Mouse (Mus musculus): Measurements from ENCODE around the gene Tsku.

DNA sequence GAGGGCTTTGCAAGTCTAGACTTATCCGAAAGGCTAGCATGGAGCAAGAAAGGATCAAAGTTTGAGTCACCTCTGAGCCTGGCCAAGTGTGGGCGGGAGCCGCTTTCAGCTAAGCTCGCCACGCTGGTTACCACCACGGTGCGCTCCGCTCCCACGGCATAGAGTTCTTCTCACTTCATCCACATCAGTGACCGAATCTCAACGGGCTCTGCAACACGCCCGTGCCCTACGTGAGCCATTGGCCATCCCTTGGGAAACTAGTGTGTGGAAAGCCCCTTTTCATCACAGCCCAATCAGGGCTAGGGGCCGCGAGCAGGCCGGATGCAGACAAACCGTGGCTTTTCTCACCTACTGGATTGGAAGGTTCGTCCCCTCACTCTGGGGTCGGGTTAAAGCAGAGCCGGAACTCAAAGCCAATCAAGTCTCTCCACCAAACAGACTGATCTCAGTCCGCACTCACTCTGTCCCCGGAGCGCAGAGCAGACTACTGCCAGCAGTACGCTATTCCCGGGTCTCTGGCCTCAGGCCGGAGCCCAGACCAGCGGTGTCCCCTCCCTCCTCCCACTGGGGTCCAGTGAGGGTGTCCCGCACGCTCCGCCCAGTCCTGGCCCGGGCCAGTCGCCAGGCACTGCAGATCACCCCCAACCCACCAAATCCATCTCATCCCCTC lies 1.0 kb downstream of the Tsku start:
- TF ChIP-seq CTCF (IDR thresholded peaks at IDR 0.05; ENCODE audit: low read depth) (no peak), EP300 (IDR thresholded peaks at IDR 0.05; ENCODE audit: low read depth) (no peak)
